12 mouse cellular contexts compared by ENCODE assay signal in genomic region chr10:89531976-89532375, GRCm38 (mm10). TPM values are rescaled to one million over a fixed set of nuclear protein-coding genes. Genes with fewer than 3 reads are reported as not detected.
DNase-seq lines count a peak whose midpoint lies in the region; ATAC-seq and TF ChIP-seq lines count a peak whose summit lies in the region.
"Had no signal": no experiment of that assay in that cellular context is flagged by ENCODE, and none has a peak within 500 bp of the region (broad histone marks: within the 10 kb centered on the region; RNA-seq: fewer than 3 reads in every experiment).

No protein-coding gene starts in this region.

- TF ChIP-seq EP300 in MEL (IDR thresholded peaks at IDR 0.05; ENCODE audit: low read depth in 1 of 2, low read length in 2 of 2) = no peak
- TF ChIP-seq EP300 in liver, embryonic 14.5 days (IDR thresholded peaks at IDR 0.05; ENCODE audit: low read depth) = no peak

- 82% methylated on average over 2 of the region's 2 CpGs for WGBS in forebrain, embryonic 13.5 days
- 92% methylated on average over 2 of the region's 2 CpGs for WGBS in forebrain, embryonic 12.5 days
- 45% methylated on average over 2 of the region's 2 CpGs for WGBS in liver, embryonic 14.5 days (ENCODE audit: insufficient replicate concordance)
- 89% methylated on average over 2 of the region's 2 CpGs for WGBS in midbrain, embryonic 11.5 days

- H3K4me2 ChIP-seq in forebrain, embryonic 13.5 days = no peak overlapping the region
- no peak overlapping the region for H3K4me2 ChIP-seq in forebrain, embryonic 12.5 days
- peak overlapping the region; percentile 13; the same call in 1 of the 2 replicates for H3K4me2 ChIP-seq in liver, embryonic 14.5 days (ENCODE audit: low read depth)
- no peak overlapping the region for H3K4me2 ChIP-seq in midbrain, embryonic 11.5 days
- H3K4me2 ChIP-seq: hindbrain, embryonic 14.5 days had no signal

- H3K4me3 ChIP-seq in forebrain, embryonic 13.5 days = no peak overlapping the region
- H3K4me3 ChIP-seq in forebrain, embryonic 12.5 days (replicated peaks) = no peak overlapping the region
- H3K4me3 ChIP-seq in MEL (ENCODE audit: control insufficient read depth in 1 of 2, insufficient read depth in 1 of 2, low read depth in 2 of 2, low read length in 2 of 2) = no peak overlapping the region
- H3K4me3 ChIP-seq in liver, embryonic 14.5 days (ENCODE audit: insufficient read depth in 1 of 2, low read depth in 2 of 2, low read length in 2 of 2) = no peak overlapping the region; a peak in 1 of 4 replicates
- no peak overlapping the region for H3K4me3 ChIP-seq in midbrain, embryonic 11.5 days (ENCODE audit: low read depth, low read length)

- no peak overlapping the region for H3K27ac ChIP-seq in forebrain, embryonic 13.5 days
- no peak overlapping the region for H3K27ac ChIP-seq in forebrain, embryonic 12.5 days
- H3K27ac ChIP-seq in MEL (ENCODE audit: control insufficient read depth, low read depth, low read length) = no peak overlapping the region
- no peak overlapping the region for H3K27ac ChIP-seq in liver, embryonic 14.5 days
- H3K27ac ChIP-seq in midbrain, embryonic 11.5 days (ENCODE audit: low read depth, low read length) = no peak overlapping the region
- H3K27ac ChIP-seq: hindbrain, embryonic 14.5 days had no signal

- H3K79me2 ChIP-seq in MEL (ENCODE audit: control insufficient read depth, insufficient read depth, low read length, poor library complexity) = no peaks in the 10 kb centered on the region

- no peaks in the 10 kb centered on the region for H3K36me3 ChIP-seq in forebrain, embryonic 13.5 days (ENCODE audit: poor library complexity, severe bottlenecking)
- no peaks in the 10 kb centered on the region for H3K36me3 ChIP-seq in forebrain, embryonic 12.5 days (replicated peaks)
- H3K36me3 ChIP-seq in MEL (ENCODE audit: control insufficient read depth in 1 of 2, insufficient read depth in 2 of 2, low read length in 2 of 2) = no peaks in the 10 kb centered on the region
- H3K36me3 ChIP-seq in liver, embryonic 14.5 days (replicated peaks; ENCODE audit: control insufficient read depth, insufficient read depth, low read depth) = no peaks in the 10 kb centered on the region
- no peaks in the 10 kb centered on the region for H3K36me3 ChIP-seq in midbrain, embryonic 11.5 days (ENCODE audit: control insufficient read depth, insufficient read depth, low read length)

- no peaks in the 10 kb centered on the region for H3K27me3 ChIP-seq in forebrain, embryonic 13.5 days
- no peaks in the 10 kb centered on the region for H3K27me3 ChIP-seq in forebrain, embryonic 12.5 days
- no peaks in the 10 kb centered on the region for H3K27me3 ChIP-seq in MEL (ENCODE audit: control insufficient read depth in 1 of 2, insufficient read depth in 2 of 2, low read length in 2 of 2)
- H3K27me3 ChIP-seq in liver, embryonic 14.5 days (ENCODE audit: control insufficient read depth, insufficient read depth, low read length) = no peaks in the 10 kb centered on the region
- H3K27me3 ChIP-seq in midbrain, embryonic 11.5 days (ENCODE audit: control insufficient read depth, insufficient read depth, low read length) = no peaks in the 10 kb centered on the region

- no peak for TF ChIP-seq CTCF in MEL (IDR thresholded peaks at IDR 0.05 in 2 of 3, conservative IDR thresholded peaks at IDR 0.05 in 1 of 3; ENCODE audit: control insufficient read depth in 1 of 3, insufficient read depth in 1 of 3, low read depth in 2 of 3, low read length in 3 of 3, poor library complexity in 1 of 3, severe bottlenecking in 1 of 3)
- TF ChIP-seq CTCF in liver, embryonic 14.5 days (IDR thresholded peaks at IDR 0.05; ENCODE audit: low read depth) = no peak

- no peak overlapping the region for H3K9ac ChIP-seq in forebrain, embryonic 13.5 days
- no peak overlapping the region for H3K9ac ChIP-seq in forebrain, embryonic 12.5 days
- H3K9ac ChIP-seq in MEL (ENCODE audit: control insufficient read depth, low read depth, low read length, poor library complexity, severe bottlenecking) = no peak overlapping the region
- no peak overlapping the region for H3K9ac ChIP-seq in liver, embryonic 14.5 days (replicated peaks)
- H3K9ac ChIP-seq in midbrain, embryonic 11.5 days (ENCODE audit: low read length) = no peak overlapping the region
- H3K9ac ChIP-seq: hindbrain, embryonic 14.5 days had no signal

- no peak for TF ChIP-seq POLR2A in MEL (IDR thresholded peaks at IDR 0.05; ENCODE audit: control insufficient read depth in 1 of 2, insufficient read depth in 1 of 2, low read depth in 1 of 2, low read length in 2 of 2, poor library complexity in 1 of 2)

- no peak for TF ChIP-seq RAD21 in MEL (IDR thresholded peaks at IDR 0.05; ENCODE audit: low read depth, low read length)

- H3K9me3 ChIP-seq in forebrain, embryonic 13.5 days (replicated peaks) = no peaks in the 10 kb centered on the region
- no peaks in the 10 kb centered on the region for H3K9me3 ChIP-seq in forebrain, embryonic 12.5 days
- H3K9me3 ChIP-seq in MEL (replicated peaks; ENCODE audit: insufficient read depth, low read length) = no peaks in the 10 kb centered on the region
- no peaks in the 10 kb centered on the region for H3K9me3 ChIP-seq in liver, embryonic 14.5 days (ENCODE audit: control insufficient read depth, low read length)
- no peaks in the 10 kb centered on the region for H3K9me3 ChIP-seq in midbrain, embryonic 11.5 days (ENCODE audit: control insufficient read depth, low read length)

- peaks cover 18% of the 10 kb centered on the region; the same call in 1 of the 2 replicates for H3K4me1 ChIP-seq in forebrain, embryonic 13.5 days
- no peaks in the 10 kb centered on the region for H3K4me1 ChIP-seq in forebrain, embryonic 12.5 days
- H3K4me1 ChIP-seq in MEL (ENCODE audit: control insufficient read depth in 1 of 2, insufficient read depth in 2 of 2, low read length in 2 of 2) = peaks cover 0 to 4% of the 10 kb centered on the region in 2 experiments; a peak in 1 of 4 replicates
- H3K4me1 ChIP-seq in liver, embryonic 14.5 days (replicated peaks; ENCODE audit: control insufficient read depth in 2 of 2, insufficient read depth in 2 of 2, low read length in 1 of 2) = peaks cover 0 to 7% of the 10 kb centered on the region in 2 experiments; a peak in 2 of 4 replicates
- H3K4me1 ChIP-seq in midbrain, embryonic 11.5 days (ENCODE audit: control insufficient read depth, insufficient read depth, low read length) = no peaks in the 10 kb centered on the region

- ATAC-seq in forebrain, embryonic 13.5 days = peak; percentile 53; the same call in 1 of the 2 replicates
- ATAC-seq in forebrain, embryonic 12.5 days (ENCODE audit: low FRiP score) = no peak
- peak; percentile 38; the same call in 1 of the 2 replicates for ATAC-seq in liver, embryonic 14.5 days (ENCODE audit: insufficient read depth)
- no peak for ATAC-seq in midbrain, embryonic 11.5 days (ENCODE audit: low FRiP score)

- peak; percentile 26 to 49 for DNase-seq in kidney, postnatal 36 days
- DNase-seq in kidney, adult 18-20 months = no peak
- peak; percentile 15 for DNase-seq in MEL (ENCODE audit: low read depth, low spot score)
- DNase-seq in liver, embryonic 14.5 days (ENCODE audit: low read depth in 3 of 3, low spot score in 3 of 3) = no peak
- no peak for DNase-seq in gastrocnemius, adult 18-20 months (ENCODE audit: low spot score)
- no peak for DNase-seq in midbrain, embryonic 11.5 days (ENCODE audit: low spot score, missing footprints)
- DNase-seq: thymus, postnatal 4 days had no signal

TF ChIP-seq in MEL, 35 proteins besides CTCF, POLR2A, EP300 and RAD21:
- TF ChIP-seq ZC3H11A (IDR thresholded peaks at IDR 0.05; ENCODE audit: low read depth, low read length) (no peak), MYC (IDR thresholded peaks at IDR 0.05; ENCODE audit: low read depth, low read length) (no peak), NRF1 (IDR thresholded peaks at IDR 0.05; ENCODE audit: insufficient read depth, low read depth, low read length, poor library complexity, severe bottlenecking) (no peak), TCF12 (IDR thresholded peaks at IDR 0.05; ENCODE audit: low read depth, low read length) (no peak)

RNA-seq across cellular contexts. Expression of gene Nr1h4, which starts 1.4 kb away (rescaled TPM):
- polyA plus RNA-seq in forebrain, embryonic 13.5 days (2015; fragmentation: Nextera tagmentation; extraction: Ambion mirVana) = 0.10 TPM in 1 of 2 replicates, not detected in the other
- not detected in 2 replicates for polyA plus RNA-seq in forebrain, embryonic 12.5 days (2016; fragmentation: Nextera tagmentation; extraction: Ambion mirVana)
- not detected in 2 replicates for total RNA-seq in MEL (2012; rRNA removed)
- not detected for polyA plus RNA-seq in MEL (2012; ENCODE audit: insufficient read depth in 1 of 2, insufficient read length in 2 of 2, low read depth in 1 of 2, low replicate concordance in 2 of 2, missing spikeins in 1 of 2)
- 1.9 and 2.9 TPM in 2 replicates for polyA plus RNA-seq in liver, embryonic 14.5 days (2012; rRNA removed)
- 3.3 and 3.9 TPM in 2 replicates for polyA plus RNA-seq in liver, embryonic 14.5 days (2014; fragmentation: Nextera tagmentation; extraction: Ambion mirVana)
- total RNA-seq in gastrocnemius, adult 18-20 months (2021) = under 1 TPM in 1 of 2 experiments, not detected in 1; 0.19 TPM
- polyA plus RNA-seq in midbrain, embryonic 11.5 days (2014; fragmentation: Nextera tagmentation; extraction: Ambion mirVana) = 0.08 and 0.27 TPM in 2 replicates
- total RNA-seq: monocyte, adult 5-6 weeks; neutrophil, adult 5-6 weeks had no signal

Comparison
In these comparisons a context has a peak if more than half of its experiments do, and no peak if none do; other contexts are left out.
1. ATAC-seq: peak in forebrain, embryonic 13.5 days (single experiment) and liver, embryonic 14.5 days (single experiment); none in forebrain, embryonic 12.5 days (single experiment) and midbrain, embryonic 11.5 days (single experiment).
2. DNase-seq: peak in kidney, postnatal 36 days (2 of 2) and MEL (single experiment); none in kidney, adult 18-20 months (single experiment), liver, embryonic 14.5 days (0 of 3), gastrocnemius, adult 18-20 months (single experiment) and midbrain, embryonic 11.5 days (single experiment).